Mouse (Mus musculus): ENCODE data around the gene Serpinf2. TPM values are rescaled to one million over a fixed set of nuclear protein-coding genes. Genes with fewer than 3 reads are reported as not detected.
A peak's percentile ranks its signal among the peaks of the same experiment; 100 is the strongest.
"Not testable (repeated sequence)": the region's sequence is repeated elsewhere in the genome, so short reads cannot be mapped to it uniquely, and the experiment has no call there.

The Serpinf2 gene
- polyA plus RNA-seq, 2 experiments = 0.53 TPM; not detected in 1

GRCm38 (mm10) chr11:75397452-75397851, 41.9 kb downstream of the Serpinf2 start:
- 67% methylated on average over 7 of the region's 7 CpGs for WGBS
- ATAC-seq (ENCODE audit: low FRiP score, low read depth) = no peak
- no peak overlapping the region for H3K4me2 ChIP-seq (replicated peaks; ENCODE audit: low read depth, low read length, severe bottlenecking)
- H3K4me1 ChIP-seq (ENCODE audit: control insufficient read depth, insufficient read depth, low read length) = no peaks in the 10 kb centered on the region
- no peak for DNase-seq (ENCODE audit: low spot score)
- no peak for TF ChIP-seq POLR2A (IDR thresholded peaks at IDR 0.05; ENCODE audit: borderline replicate concordance, extremely low read depth, insufficient read depth, insufficient read length)
- no peak overlapping the region for H3K9ac ChIP-seq (ENCODE audit: low read depth, low read length, severe bottlenecking)
- H3K27me3 ChIP-seq (ENCODE audit: control insufficient read depth, insufficient read depth, low read length) = no peaks in the 10 kb centered on the region
- H3K36me3 ChIP-seq (ENCODE audit: control insufficient read depth, insufficient read depth, low read length) = peaks cover 10% of the 10 kb centered on the region
- no peak overlapping the region for H3K27ac ChIP-seq (replicated peaks; ENCODE audit: low read depth, low read length)
- no peak overlapping the region for H3K4me3 ChIP-seq (replicated peaks; ENCODE audit: low read length)
- no peaks in the 10 kb centered on the region for H3K9me3 ChIP-seq (ENCODE audit: control insufficient read depth, low read length)

- Histone ChIP-seq H3K27ac (replicated peaks; ENCODE audit: low read depth, low read length) (no peak overlapping the region), H3K9me3 (ENCODE audit: control insufficient read depth, low read length) (no peaks in the 10 kb centered on the region), H3K27me3 (ENCODE audit: control insufficient read depth, insufficient read depth, low read length) (no peaks in the 10 kb centered on the region), H3K36me3 (ENCODE audit: control insufficient read depth, insufficient read depth, low read length) (peaks cover 7% of the 10 kb centered on the region; the same call in 1 of the 2 replicates), H3K9ac (ENCODE audit: low read depth, low read length, severe bottlenecking) (no peak overlapping the region), H3K4me3 (replicated peaks; ENCODE audit: low read length) (no peak overlapping the region), H3K4me1 (ENCODE audit: control insufficient read depth, insufficient read depth, low read length) (no peaks in the 10 kb centered on the region), H3K4me2 (replicated peaks; ENCODE audit: low read depth, low read length, severe bottlenecking) (no peak overlapping the region)
- DNase-seq (ENCODE audit: low spot score) (no peak), ATAC-seq (ENCODE audit: low FRiP score, low read depth) (no peak)
- TF ChIP-seq POLR2A (IDR thresholded peaks at IDR 0.05; ENCODE audit: borderline replicate concordance, extremely low read depth, insufficient read depth, insufficient read length) = no peak
- WGBS = 85% methylated on average over 1 of the region's 1 CpGs
Measured at GRCm38 (mm10) chr11:75395611-75396010, 43.8 kb downstream of the Serpinf2 start.

- ATAC-seq (ENCODE audit: low FRiP score, low read depth); H3K9me3 ChIP-seq (ENCODE audit: control insufficient read depth, low read length); H3K36me3 ChIP-seq (ENCODE audit: control insufficient read depth, insufficient read depth, low read length); H3K27ac ChIP-seq (replicated peaks; ENCODE audit: low read depth, low read length); H3K4me2 ChIP-seq (replicated peaks; ENCODE audit: low read depth, low read length, severe bottlenecking); H3K27me3 ChIP-seq (ENCODE audit: control insufficient read depth, insufficient read depth, low read length); H3K9ac ChIP-seq (ENCODE audit: low read depth, low read length, severe bottlenecking); H3K4me1 ChIP-seq (ENCODE audit: control insufficient read depth, insufficient read depth, low read length); H3K4me3 ChIP-seq (replicated peaks; ENCODE audit: low read length); DNase-seq (ENCODE audit: low spot score): not testable (repeated sequence)
- WGBS = 53% methylated on average over 3 of the region's 3 CpGs
Measured at GRCm38 (mm10) chr11:75383529-75383928, 55.9 kb downstream of the Serpinf2 start.

MicroRNAs encoded within 50 kb of the gene (microRNA counts, 519-probe panel; counts per million panel counts)
- microRNA mmu-miR-22 = 4,398 counts per million, percentile 88 among the panel's probes with 10 or more counts

Small RNA genes within 50 kb of the gene (microRNA-seq; reads per million reads assigned to microRNA genes)
- gene Mir22 = 4,140 reads per million, percentile 87 among the genes with 10 or more reads in this experiment

Other genes with a start within 250 kb of the Serpinf2 start
- gene Dph1, start 248.3 kb downstream of the Serpinf2 start, polyA plus RNA-seq (2012; rRNA removed) = 30.0 and 46.6 TPM in 2 replicates
- gene Dph1, start 248.3 kb downstream of the Serpinf2 start, polyA plus RNA-seq (2014; fragmentation: Nextera tagmentation; extraction: Ambion mirVana) = 23.1 and 25.5 TPM in 2 replicates
- 3.4 and 3.9 TPM in 2 replicates for gene Rtn4rl1, start 245.8 kb downstream of the Serpinf2 start, polyA plus RNA-seq (2012; rRNA removed)
- gene Rtn4rl1, start 245.8 kb downstream of the Serpinf2 start, polyA plus RNA-seq (2014; fragmentation: Nextera tagmentation; extraction: Ambion mirVana) = 4.4 and 5.3 TPM in 2 replicates
- 79.9 and 80.3 TPM in 2 replicates for gene Rpa1, start 91.3 kb downstream of the Serpinf2 start, polyA plus RNA-seq (2012; rRNA removed)
- gene Rpa1, start 91.3 kb downstream of the Serpinf2 start, polyA plus RNA-seq (2014; fragmentation: Nextera tagmentation; extraction: Ambion mirVana) = 92.7 and 96.3 TPM in 2 replicates
- 7.2 and 7.9 TPM in 2 replicates for gene Smyd4, start 91.2 kb downstream of the Serpinf2 start, polyA plus RNA-seq (2012; rRNA removed)
- gene Smyd4, start 91.2 kb downstream of the Serpinf2 start, polyA plus RNA-seq (2014; fragmentation: Nextera tagmentation; extraction: Ambion mirVana) = 11.6 and 12.9 TPM in 2 replicates
- gene Serpinf1, start 16.9 kb downstream of the Serpinf2 start, polyA plus RNA-seq (2012; rRNA removed) = 160 and 176 TPM in 2 replicates
- 267 and 276 TPM in 2 replicates for gene Serpinf1, start 16.9 kb downstream of the Serpinf2 start, polyA plus RNA-seq (2014; fragmentation: Nextera tagmentation; extraction: Ambion mirVana)
- gene Wdr81, start 15.1 kb upstream of the Serpinf2 start, polyA plus RNA-seq (2012; rRNA removed) = 9.0 and 10.4 TPM in 2 replicates
- gene Wdr81, start 15.1 kb upstream of the Serpinf2 start, polyA plus RNA-seq (2014; fragmentation: Nextera tagmentation; extraction: Ambion mirVana) = 6.6 and 6.8 TPM in 2 replicates
- 15.0 and 15.5 TPM in 2 replicates for gene Tlcd2, start 22.1 kb upstream of the Serpinf2 start, polyA plus RNA-seq (2012; rRNA removed)
- 19.5 and 25.2 TPM in 2 replicates for gene Tlcd2, start 22.1 kb upstream of the Serpinf2 start, polyA plus RNA-seq (2014; fragmentation: Nextera tagmentation; extraction: Ambion mirVana)
- gene Prpf8, start 47.2 kb upstream of the Serpinf2 start, polyA plus RNA-seq (2012; rRNA removed) = 123 and 136 TPM in 2 replicates
- gene Prpf8, start 47.2 kb upstream of the Serpinf2 start, polyA plus RNA-seq (2014; fragmentation: Nextera tagmentation; extraction: Ambion mirVana) = 85.9 and 92.5 TPM in 2 replicates
- gene Rilp, start 70.5 kb upstream of the Serpinf2 start, polyA plus RNA-seq (2012; rRNA removed) = 0.98 and 0.99 TPM in 2 replicates
- 0.36 and 0.58 TPM in 2 replicates for gene Rilp, start 70.5 kb upstream of the Serpinf2 start, polyA plus RNA-seq (2014; fragmentation: Nextera tagmentation; extraction: Ambion mirVana)
- 8.5 and 11.2 TPM in 2 replicates for gene Scarf1, start 73.9 kb upstream of the Serpinf2 start, polyA plus RNA-seq (2012; rRNA removed)
- 5.4 and 6.0 TPM in 2 replicates for gene Scarf1, start 73.9 kb upstream of the Serpinf2 start, polyA plus RNA-seq (2014; fragmentation: Nextera tagmentation; extraction: Ambion mirVana)
- 5.8 and 6.8 TPM in 2 replicates for gene Slc43a2, start 92.1 kb upstream of the Serpinf2 start, polyA plus RNA-seq (2012; rRNA removed)
- gene Slc43a2, start 92.1 kb upstream of the Serpinf2 start, polyA plus RNA-seq (2014; fragmentation: Nextera tagmentation; extraction: Ambion mirVana) = 3.5 and 3.8 TPM in 2 replicates
- gene Pitpna, start 148.5 kb upstream of the Serpinf2 start, polyA plus RNA-seq (2012; rRNA removed) = 75.7 and 80.3 TPM in 2 replicates
- 78.6 and 80.4 TPM in 2 replicates for gene Pitpna, start 148.5 kb upstream of the Serpinf2 start, polyA plus RNA-seq (2014; fragmentation: Nextera tagmentation; extraction: Ambion mirVana)
- gene Inpp5k, start 191.4 kb upstream of the Serpinf2 start, polyA plus RNA-seq (2012; rRNA removed) = 32.0 and 35.2 TPM in 2 replicates
- 24.6 and 30.4 TPM in 2 replicates for gene Inpp5k, start 191.4 kb upstream of the Serpinf2 start, polyA plus RNA-seq (2014; fragmentation: Nextera tagmentation; extraction: Ambion mirVana)
- 53.4 and 54.2 TPM in 2 replicates for gene Myo1c, start 210.9 kb upstream of the Serpinf2 start, polyA plus RNA-seq (2012; rRNA removed)
- 44.2 and 44.3 TPM in 2 replicates for gene Myo1c, start 210.9 kb upstream of the Serpinf2 start, polyA plus RNA-seq (2014; fragmentation: Nextera tagmentation; extraction: Ambion mirVana)
- gene Crk, start 239.7 kb upstream of the Serpinf2 start, polyA plus RNA-seq (2012; rRNA removed) = 78.2 and 84.3 TPM in 2 replicates
- 103 and 110 TPM in 2 replicates for gene Crk, start 239.7 kb upstream of the Serpinf2 start, polyA plus RNA-seq (2014; fragmentation: Nextera tagmentation; extraction: Ambion mirVana)

Measured in limb, embryonic 14.5 days (tissue).